Mouse (Mus musculus): Measurements from ENCODE around the gene Ins2. TPM values are rescaled to one million over a fixed set of nuclear protein-coding genes. Genes with fewer than 3 reads are reported as not detected.

The Ins2 gene
- 272 and 461 TPM in 2 replicates for polyA plus RNA-seq (2015; fragmentation: Nextera tagmentation; extraction: Ambion mirVana)

- 87% methylated on average over 1 of the region's 1 CpGs for WGBS
- Histone ChIP-seq H3K9ac (no peak within 1 kb of the TSS), H3K36me3 (no peaks in the 10 kb centered on the region), H3K9me3 (no peaks in the 10 kb centered on the region), H3K4me1 (replicated peaks) (no peaks in the 10 kb centered on the region), H3K27ac (no peak within 1 kb of the TSS), H3K27me3 (replicated peaks) (no peaks in the 10 kb centered on the region), H3K4me3 (replicated peaks) (no peak within 1 kb of the TSS), H3K4me2 (replicated peaks) (no peak within 1 kb of the TSS)
- no peak for ATAC-seq
Measured at GRCm38 (mm10) chr7:142743281-142743680, at the start of gene Ins2. Ins2 (minus strand) TSS chr7:142743381.

- H3K9me3 ChIP-seq, result no peaks in the 10 kb centered on the region
- no peak overlapping the region for H3K4me2 ChIP-seq (replicated peaks)
- no peaks in the 10 kb centered on the region for H3K4me1 ChIP-seq (replicated peaks)
- no peaks in the 10 kb centered on the region for H3K36me3 ChIP-seq
- no peak overlapping the region for H3K9ac ChIP-seq
- ATAC-seq, result no peak
- no peak overlapping the region for H3K4me3 ChIP-seq (replicated peaks)
- 85% methylated on average over 1 of the region's 1 CpGs for WGBS
- H3K27me3 ChIP-seq (replicated peaks), result no peaks in the 10 kb centered on the region
- H3K27ac ChIP-seq, result no peak overlapping the region
Measured at GRCm38 (mm10) chr7:142792650-142793275, 49.6 kb upstream of the Ins2 start.

GRCm38 (mm10) chr7:142789667-142790066 lies 46.5 kb upstream of the Ins2 start:
- no peaks in the 10 kb centered on the region for H3K27me3 ChIP-seq (replicated peaks)
- H3K4me1 ChIP-seq (replicated peaks), result no peaks in the 10 kb centered on the region
- no peak overlapping the region for H3K9ac ChIP-seq
- no peak for ATAC-seq
- no peaks in the 10 kb centered on the region for H3K36me3 ChIP-seq
- H3K9me3 ChIP-seq, result no peaks in the 10 kb centered on the region
- H3K4me3 ChIP-seq (replicated peaks), result no peak overlapping the region
- no peak overlapping the region for H3K4me2 ChIP-seq (replicated peaks)
- no peak overlapping the region for H3K27ac ChIP-seq
- 80% methylated on average over 9 of the region's 9 CpGs for WGBS

GRCm38 (mm10) chr7:142737772-142738171 lies 5.4 kb downstream of the Ins2 start:
- H3K9ac ChIP-seq, result no peak overlapping the region
- H3K27ac ChIP-seq, result no peak overlapping the region
- 14% methylated on average over 3 of the region's 3 CpGs for whole genome bisulfite sequencing
- H3K4me3 ChIP-seq (replicated peaks), result no peak overlapping the region
- H3K4me2 ChIP-seq (replicated peaks), result no peak overlapping the region
- no peaks in the 10 kb centered on the region for H3K36me3 ChIP-seq
- H3K4me1 ChIP-seq (replicated peaks), result no peaks in the 10 kb centered on the region
- no peaks in the 10 kb centered on the region for H3K27me3 ChIP-seq (replicated peaks)
- ATAC-seq, result no peak
- H3K9me3 ChIP-seq, result no peaks in the 10 kb centered on the region

- ATAC-seq, result no peak
- H3K36me3 ChIP-seq, result no peaks in the 10 kb centered on the region
Measured at GRCm38 (mm10) chr7:142736943-142737490, 6.2 kb downstream of the Ins2 start.

GRCm38 (mm10) chr7:142725973-142726372 lies 17.2 kb downstream of the Ins2 start:
- Histone ChIP-seq H3K4me1 (replicated peaks) (no peaks in the 10 kb centered on the region), H3K36me3 (no peaks in the 10 kb centered on the region), H3K4me2 (replicated peaks) (no peak overlapping the region), H3K9me3 (no peaks in the 10 kb centered on the region), H3K27ac (no peak overlapping the region), H3K4me3 (replicated peaks) (no peak overlapping the region), H3K27me3 (replicated peaks) (no peaks in the 10 kb centered on the region), H3K9ac (no peak overlapping the region)
- ATAC-seq, result no peak
- 51% methylated on average over 3 of the region's 3 CpGs for WGBS

More at GRCm38 (mm10) chr7:142736943-142737490, 6.2 kb downstream of the Ins2 start:
- Histone ChIP-seq H3K9me3 (no peaks in the 10 kb centered on the region), H3K4me2 (replicated peaks) (no peak overlapping the region), H3K27me3 (replicated peaks) (no peaks in the 10 kb centered on the region), H3K4me3 (replicated peaks) (no peak overlapping the region), H3K9ac (no peak overlapping the region), H3K4me1 (replicated peaks) (no peaks in the 10 kb centered on the region), H3K27ac (no peak overlapping the region)
- 75% methylated on average over 1 of the region's 1 CpGs for WGBS

- Histone ChIP-seq H3K4me2 (replicated peaks) (no peak overlapping the region), H3K4me1 (replicated peaks) (no peaks in the 10 kb centered on the region), H3K9ac (no peak overlapping the region), H3K4me3 (replicated peaks) (no peak overlapping the region), H3K9me3 (no peaks in the 10 kb centered on the region), H3K27ac (no peak overlapping the region), H3K27me3 (replicated peaks) (no peaks in the 10 kb centered on the region), H3K36me3 (no peaks in the 10 kb centered on the region)
- WGBS, result 3% methylated on average over 2 of the region's 2 CpGs
- ATAC-seq, result no peak
Measured at GRCm38 (mm10) chr7:142720725-142721124, 22.5 kb downstream of the Ins2 start.

- 16% methylated on average over 8 of the region's 8 CpGs for WGBS
- Histone ChIP-seq H3K36me3 (no peaks in the 10 kb centered on the region), H3K4me2 (replicated peaks) (peak overlapping the region; percentile 54), H3K4me1 (replicated peaks) (0 out of 2 replicates have a peak, but pooled peaks cover 3% of the 10 kb centered on the region), H3K9ac (no peak overlapping the region), H3K27ac (no peak overlapping the region), H3K9me3 (no peaks in the 10 kb centered on the region), H3K27me3 (replicated peaks) (no peaks in the 10 kb centered on the region), H3K4me3 (replicated peaks) (no peak overlapping the region)
- ATAC-seq, result no peak
Measured at GRCm38 (mm10) chr7:142714783-142715498, 28.2 kb downstream of the Ins2 start.

- ATAC-seq, result no peak
- no peaks in the 10 kb centered on the region for H3K36me3 ChIP-seq
- no peaks in the 10 kb centered on the region for H3K4me1 ChIP-seq (replicated peaks)
- H3K9ac ChIP-seq, result no peak overlapping the region
- no peaks in the 10 kb centered on the region for H3K27me3 ChIP-seq (replicated peaks)
- H3K4me3 ChIP-seq (replicated peaks), result no peak overlapping the region
- H3K9me3 ChIP-seq, result no peaks in the 10 kb centered on the region
- no peak overlapping the region for H3K27ac ChIP-seq
- no peak overlapping the region for H3K4me2 ChIP-seq (replicated peaks)
- 73% methylated on average over 2 of the region's 2 CpGs for WGBS
Measured at GRCm38 (mm10) chr7:142706873-142707272, 36.3 kb downstream of the Ins2 start.

- H3K4me3 ChIP-seq (replicated peaks), result no peak overlapping the region
- H3K4me1 ChIP-seq (replicated peaks), result no peaks in the 10 kb centered on the region
- ATAC-seq, result no peak
- no peaks in the 10 kb centered on the region for H3K27me3 ChIP-seq (replicated peaks)
- no peaks in the 10 kb centered on the region for H3K9me3 ChIP-seq
- no peaks in the 10 kb centered on the region for H3K36me3 ChIP-seq
- no peak overlapping the region for H3K4me2 ChIP-seq (replicated peaks)
- 65% methylated on average over 5 of the region's 5 CpGs for WGBS
- H3K9ac ChIP-seq, result no peak overlapping the region
- no peak overlapping the region for H3K27ac ChIP-seq
Measured at GRCm38 (mm10) chr7:142699334-142699860, 43.8 kb downstream of the Ins2 start.

GRCm38 (mm10) chr7:142678611-142679010 lies 64.6 kb downstream of the Ins2 start:
- Histone ChIP-seq H3K4me1 (replicated peaks) (no peaks in the 10 kb centered on the region), H3K36me3 (no peaks in the 10 kb centered on the region), H3K27ac (no peak overlapping the region), H3K27me3 (replicated peaks) (0 out of 2 replicates have a peak, but pooled peaks cover 2% of the 10 kb centered on the region), H3K9me3 (no peaks in the 10 kb centered on the region), H3K4me2 (replicated peaks) (no peak overlapping the region), H3K9ac (no peak overlapping the region), H3K4me3 (replicated peaks) (no peak overlapping the region)
- WGBS, result 88% methylated on average over 3 of the region's 3 CpGs
- ATAC-seq, result no peak

- H3K4me1 ChIP-seq (replicated peaks), result no peaks in the 10 kb centered on the region
- H3K27me3 ChIP-seq (replicated peaks), result 0 out of 2 replicates have a peak, but pooled peaks cover 2% of the 10 kb centered on the region
- no peak overlapping the region for H3K27ac ChIP-seq
- H3K36me3 ChIP-seq, result 0 out of 2 replicates have a peak, but pooled peaks cover 2% of the 10 kb centered on the region
- ATAC-seq, result 0 out of 2 replicates have a peak, but pooled peaks have one; percentile 50
- H3K4me2 ChIP-seq (replicated peaks), result no peak overlapping the region
- no peak overlapping the region for H3K9ac ChIP-seq
- 6% methylated on average over 3 of the region's 3 CpGs for WGBS
- no peaks in the 10 kb centered on the region for H3K9me3 ChIP-seq
- H3K4me3 ChIP-seq (replicated peaks), result no peak overlapping the region
Measured at GRCm38 (mm10) chr7:142675644-142676043, 67.5 kb downstream of the Ins2 start.

Data from intestine, embryonic 15.5 days (tissue).